Mouse (Mus musculus) common myeloid progenitor, adult 5-6 weeks (primary cell): ENCODE results near the gene Tyw1. TPM values are rescaled to one million over a fixed set of nuclear protein-coding genes. Genes with fewer than 3 reads are reported as not detected.
A peak's percentile ranks its signal among the peaks of the same experiment; 100 is the strongest.

ENCODE experiments used
- ATAC-seq: replicated peaks from 2 replicates; pipeline ENCODE4 v1.8.0; 2016; ENCODE audit warnings: low read depth, mild to moderate bottlenecking, moderate TSS enrichment, inconsistent platforms; ENCODE audit not compliant: poor library complexity, severe bottlenecking
- total RNA-seq: library from RNA; stranded (forward); fragments of 200-1000, 187-1606 nt; gene quantifications from 2 replicates; pipeline ENCODE4 v1.2.3, GENCODE M21; 2017

The Tyw1 gene
- total RNA-seq, 1 experiment from 2014 or later = 43.0 TPM

DNA sequence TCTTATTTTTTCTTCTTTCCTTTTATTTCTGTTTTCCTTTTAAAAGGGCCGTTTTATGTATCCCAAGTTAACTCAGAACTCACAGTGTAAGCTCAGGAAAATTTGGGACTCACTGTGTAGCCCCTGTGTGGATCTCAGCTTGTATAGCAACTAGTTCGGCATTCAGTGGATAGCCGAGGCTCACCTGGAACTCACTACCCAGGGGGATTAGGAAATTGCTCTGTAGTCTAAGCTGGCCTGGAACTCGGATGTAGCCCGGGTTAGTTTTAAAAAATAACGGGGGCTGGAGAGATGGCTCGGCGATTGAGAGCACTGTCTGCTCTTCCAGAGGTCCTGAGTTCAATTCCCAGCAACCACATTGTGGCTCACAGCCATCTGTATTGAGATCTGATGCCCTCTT, 1.9 kb downstream of the Tyw1 start:
- ATAC-seq = no peak

DNA sequence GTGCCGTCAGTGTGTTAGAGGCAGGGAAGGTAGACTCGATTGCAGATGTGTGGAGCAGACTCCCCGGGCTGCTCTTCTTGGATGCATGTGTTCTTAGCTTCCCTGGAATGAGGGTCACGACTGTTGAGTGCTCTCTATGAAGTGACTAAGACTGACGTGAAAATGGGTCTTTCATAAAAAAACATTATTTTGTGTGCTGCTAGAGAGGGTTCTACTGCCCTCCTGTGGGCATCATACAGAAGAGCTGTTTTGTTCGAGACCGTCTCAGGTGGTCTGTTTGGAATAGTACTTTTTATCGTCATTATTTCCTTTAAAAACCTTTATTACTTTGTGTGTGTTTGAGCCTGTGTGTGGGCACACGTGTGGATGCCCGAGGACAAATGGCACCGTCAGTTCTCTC, 8.0 kb downstream of the Tyw1 start:
- peak; percentile 47; the same call in 1 of the 2 replicates for ATAC-seq

GRCm38 (mm10) chr5:130264433-130265005, 9.1 kb downstream of the Tyw1 start:
- no peak for ATAC-seq

DNA sequence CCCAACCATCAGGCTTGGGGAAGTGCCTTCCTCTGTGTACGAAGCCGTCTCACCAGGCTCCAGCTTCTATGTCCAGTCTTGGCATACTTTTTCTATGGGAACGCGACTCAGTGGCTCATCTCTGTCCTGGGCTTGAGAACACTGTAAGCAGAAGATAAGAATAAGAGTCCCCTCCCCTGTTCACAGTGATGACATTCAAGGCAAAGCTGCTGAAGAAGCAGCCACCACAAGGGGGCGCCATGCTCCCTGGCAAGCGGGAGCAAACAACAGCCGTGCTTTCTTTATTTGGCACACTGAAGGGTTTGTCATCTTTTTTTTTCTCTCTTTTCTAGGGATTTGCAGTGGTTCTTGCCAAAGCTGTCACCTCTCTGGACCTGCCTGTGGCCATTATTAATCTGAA, 11.2 kb downstream of the Tyw1 start:
- peak; percentile 28; the same call in 1 of the 2 replicates for ATAC-seq

GRCm38 (mm10) chr5:130267316-130267715, 11.9 kb downstream of the Tyw1 start:
- ATAC-seq = peak; percentile 73

GRCm38 (mm10) chr5:130268976-130269375, 13.6 kb downstream of the Tyw1 start:
- no peak for ATAC-seq

DNA sequence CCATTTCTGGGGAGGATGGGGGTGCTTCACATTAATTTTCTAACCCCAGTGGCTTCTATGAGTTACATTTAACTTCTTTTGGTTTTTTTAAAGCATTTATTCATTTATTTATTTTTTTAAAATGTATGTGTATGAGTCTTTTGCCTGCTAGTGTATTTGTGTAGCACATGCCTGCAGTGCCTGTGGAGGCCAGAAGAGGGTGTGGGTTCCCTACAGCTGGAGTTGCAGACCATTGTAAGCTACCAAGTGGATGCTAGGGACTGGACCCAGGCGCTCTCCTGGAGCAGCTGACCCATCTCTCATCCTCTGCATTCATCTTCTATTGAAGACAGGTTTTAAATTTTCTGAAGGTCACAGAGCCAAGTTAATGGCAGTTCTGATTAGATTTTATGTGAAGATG, 16.9 kb downstream of the Tyw1 start:
- 0 out of 2 replicates have a peak, but pooled peaks have one; percentile 57 for ATAC-seq

DNA sequence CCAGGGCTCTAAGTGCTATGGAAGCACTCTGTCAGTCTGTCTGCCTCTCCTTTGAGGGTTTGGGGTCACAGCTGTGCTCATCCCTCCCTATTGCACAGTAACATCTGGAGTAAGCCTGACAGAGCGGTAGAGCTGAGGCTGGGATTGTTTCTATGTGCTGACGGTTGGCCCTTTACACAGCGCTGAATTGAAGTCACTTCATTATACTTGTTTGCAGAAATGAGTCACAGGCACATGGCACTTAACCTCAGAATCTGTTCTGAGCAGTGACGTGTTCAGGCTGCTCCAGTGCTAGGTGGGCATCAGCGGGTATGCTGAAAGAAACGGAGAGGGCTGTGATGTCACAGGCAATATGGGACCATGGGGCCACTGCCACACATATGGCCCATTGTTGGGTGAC, 17.6 kb downstream of the Tyw1 start:
- no peak for ATAC-seq

- ATAC-seq = peak; percentile 56; the same call in 1 of the 2 replicates
Measured at GRCm38 (mm10) chr5:130275509-130275908, 20.1 kb downstream of the Tyw1 start.

DNA sequence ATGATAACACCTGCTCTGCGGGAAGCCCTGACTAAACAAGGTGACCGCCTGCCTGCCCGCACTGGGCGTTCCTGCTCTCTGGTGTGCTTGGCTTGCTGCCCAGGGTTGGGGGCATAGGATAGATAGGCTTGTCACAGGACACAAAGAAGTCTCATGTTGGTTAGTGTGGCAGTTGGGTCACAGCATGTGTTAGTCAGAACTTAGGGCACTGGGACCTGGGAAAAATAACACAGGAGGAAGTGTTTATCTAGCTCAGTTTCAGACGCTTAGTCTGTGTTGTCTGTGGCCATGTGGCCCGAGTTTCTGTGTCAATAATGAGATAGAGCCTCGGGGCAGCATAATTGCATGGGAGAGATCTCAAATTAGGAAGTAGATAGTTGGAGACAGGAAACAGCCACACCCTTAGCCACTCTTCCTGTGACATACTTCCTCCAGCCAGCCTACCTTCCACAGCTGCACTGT, 22.6 kb downstream of the Tyw1 start:
- ATAC-seq = peak; percentile 84

- peak; percentile 34; the same call in 1 of the 2 replicates for ATAC-seq
Measured at GRCm38 (mm10) chr5:130283079-130283732, 27.8 kb downstream of the Tyw1 start.

DNA sequence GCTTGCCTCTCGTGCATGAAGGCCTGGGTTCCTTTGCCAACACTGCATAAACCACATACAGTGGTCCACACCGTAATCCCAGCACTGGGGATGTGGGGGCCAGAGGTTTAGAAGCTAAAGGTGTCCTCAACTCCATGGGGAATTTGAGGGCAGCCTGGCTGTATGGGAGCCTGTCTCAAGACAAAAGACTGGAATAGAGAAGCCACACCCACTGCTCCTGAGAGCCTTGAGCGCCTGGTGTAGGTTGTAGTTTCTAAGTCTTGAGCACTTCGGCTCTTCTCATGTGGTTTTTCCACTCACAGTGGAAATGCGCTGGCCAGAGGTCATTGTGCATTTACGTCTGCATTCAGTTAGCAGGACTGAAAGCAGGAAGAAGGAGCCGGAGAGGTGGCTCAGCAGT, 32.7 kb downstream of the Tyw1 start:
- no peak for ATAC-seq

DNA sequence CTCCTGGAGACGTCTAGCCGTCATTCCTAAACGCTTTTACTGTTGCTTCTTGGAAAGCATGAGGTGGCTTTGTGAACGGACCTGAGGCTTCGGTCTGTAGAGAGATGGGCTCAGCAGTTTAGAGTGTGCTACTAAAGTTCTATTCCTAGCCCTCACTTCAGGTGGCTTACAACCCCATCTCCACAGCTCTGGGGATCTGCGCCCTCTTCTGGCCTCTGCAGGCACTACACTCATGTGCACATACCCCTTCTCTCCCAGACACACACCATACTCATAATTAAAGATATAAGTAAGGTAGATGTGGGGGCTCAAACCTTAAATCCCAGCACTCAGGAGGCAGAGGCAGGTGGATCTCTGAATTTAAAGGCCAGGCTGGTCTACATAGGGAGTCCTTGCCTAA, 34.8 kb downstream of the Tyw1 start:
- ATAC-seq = peak; percentile 47; the same call in 1 of the 2 replicates

GRCm38 (mm10) chr5:130290775-130291174, 35.4 kb downstream of the Tyw1 start:
- ATAC-seq = no peak

DNA sequence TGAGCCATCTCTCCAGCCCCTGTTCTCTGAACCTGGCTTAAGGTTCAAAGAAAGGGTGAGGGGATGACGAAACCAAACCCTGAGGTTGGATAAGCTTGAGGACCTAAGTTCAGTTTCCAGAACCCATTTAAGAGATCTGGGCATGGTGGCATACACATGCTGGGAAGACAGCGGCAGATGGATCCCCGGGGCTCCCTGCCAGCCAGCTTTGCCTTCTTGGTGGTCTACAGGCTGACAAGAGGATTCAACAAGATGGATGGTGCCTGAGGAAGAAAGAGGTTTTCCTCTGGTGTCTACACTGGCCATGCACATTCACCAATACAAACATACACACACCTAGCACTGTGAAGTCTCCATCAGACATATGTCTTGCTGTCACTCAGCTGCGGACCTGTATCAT, 37.6 kb downstream of the Tyw1 start:
- ATAC-seq = no peak

DNA sequence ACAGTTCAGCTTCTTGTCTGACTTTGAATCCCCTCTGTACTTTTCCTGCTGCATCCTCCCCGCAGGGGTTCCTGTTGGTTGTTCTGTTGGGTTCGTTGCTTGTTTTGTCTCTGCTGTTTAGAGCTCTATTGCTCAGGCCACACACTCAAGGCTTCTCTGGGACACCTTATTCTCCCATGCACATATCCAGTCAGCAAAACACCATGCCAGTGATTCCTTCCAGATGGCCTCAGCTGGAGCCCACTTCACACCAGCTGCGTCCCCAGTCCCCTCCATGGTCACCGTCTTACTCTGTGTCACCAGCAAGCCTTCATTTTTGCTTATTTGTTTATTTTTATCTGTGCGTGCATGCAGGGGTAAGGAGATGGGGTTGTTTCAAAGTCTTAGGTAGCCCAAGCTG, 38.5 kb downstream of the Tyw1 start:
- no peak for ATAC-seq

DNA sequence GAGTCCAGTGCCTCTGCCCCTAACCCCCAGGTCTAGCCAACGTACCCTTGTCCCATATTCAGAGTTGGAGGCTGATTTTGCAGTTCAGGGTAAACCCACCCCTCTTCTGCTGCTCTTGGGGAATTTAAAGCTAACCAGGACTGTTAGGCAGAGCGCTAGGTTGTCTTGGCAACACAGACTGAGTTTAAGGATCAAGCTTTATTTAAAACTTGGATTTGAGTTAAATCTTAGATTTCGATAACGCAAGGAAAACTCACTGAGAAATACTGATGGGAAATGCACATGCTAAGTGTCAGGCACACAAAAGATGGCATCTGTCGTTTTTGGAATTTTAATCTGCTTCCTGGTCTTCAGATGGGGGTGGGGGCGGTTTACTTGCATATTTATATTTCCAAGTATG, 39.2 kb downstream of the Tyw1 start:
- no peak for ATAC-seq

DNA sequence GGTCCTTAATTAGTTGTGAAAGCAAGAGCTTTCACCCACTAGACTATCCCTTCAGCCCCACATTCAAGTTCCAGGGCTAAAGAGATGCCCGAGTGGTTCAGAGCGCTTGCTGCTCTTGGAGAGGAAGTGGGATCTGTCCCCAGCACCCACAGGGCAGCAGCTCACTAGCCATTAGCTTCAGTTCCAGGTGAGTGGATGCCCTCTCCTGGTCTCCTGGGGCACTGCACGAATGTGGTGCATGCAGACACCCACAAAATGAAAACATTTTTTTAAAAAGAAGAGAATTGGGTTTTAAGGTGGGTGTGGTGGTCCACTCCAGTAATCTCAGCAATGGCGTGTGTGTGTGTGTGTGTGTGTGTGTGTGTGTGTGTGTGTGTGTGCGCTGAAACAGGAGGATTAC, 40.7 kb downstream of the Tyw1 start:
- no peak for ATAC-seq

- ATAC-seq = no peak
Measured at GRCm38 (mm10) chr5:130298831-130299460, 43.5 kb downstream of the Tyw1 start.

GRCm38 (mm10) chr5:130299526-130299925, 44.1 kb downstream of the Tyw1 start:
- no peak for ATAC-seq

DNA sequence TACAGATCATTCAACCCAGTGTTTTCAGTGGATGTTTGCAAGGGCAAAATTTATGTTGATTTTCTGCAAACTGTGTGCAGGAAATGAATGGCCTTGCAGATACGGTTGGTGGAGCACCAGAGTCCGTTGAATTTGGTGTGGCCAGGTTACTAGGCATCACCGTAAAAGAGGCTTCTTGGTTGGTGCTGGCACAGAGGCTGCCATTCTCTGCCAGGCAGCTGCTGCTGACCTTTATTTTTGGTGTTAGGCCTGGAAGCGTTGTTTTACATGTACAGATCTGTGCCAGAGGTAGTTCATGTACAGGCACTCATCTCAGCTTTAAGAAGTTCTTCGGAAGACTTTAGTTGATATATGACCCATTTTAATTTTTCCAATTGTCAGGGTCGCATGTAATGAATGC, 48.2 kb downstream of the Tyw1 start:
- no peak for ATAC-seq
